Mouse (Mus musculus): ENCODE data around the gene Gm49393. TPM values are rescaled to one million over a fixed set of nuclear protein-coding genes. Genes with fewer than 3 reads are reported as not detected.

Gm49393 gene
- not detected in 2 replicates for polyA plus RNA-seq (2012; rRNA removed; ENCODE audit: low replicate concordance)

DNA sequence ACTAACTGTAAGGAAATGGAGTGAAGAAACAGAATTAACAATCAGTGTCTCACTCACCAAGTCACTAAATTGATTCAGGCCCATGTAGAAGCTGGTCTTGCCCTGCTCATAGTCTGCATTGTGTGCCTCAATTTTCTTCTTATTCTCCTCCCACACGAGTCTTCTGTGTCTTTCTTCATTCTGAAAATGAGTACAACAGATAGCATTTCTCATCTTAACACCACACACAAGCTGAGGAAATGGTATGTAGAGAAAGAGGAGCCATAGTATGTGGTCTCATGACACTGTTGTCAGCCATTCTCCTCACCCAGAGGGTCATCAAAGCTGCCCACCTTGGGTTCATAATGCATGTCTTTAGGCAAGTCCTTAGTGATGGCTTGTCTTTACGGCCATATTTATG lies at the start of gene Gm49393:
Gm49393 (minus strand) TSS at position 101 of the 400 bp plus-strand sequence.

DNA sequence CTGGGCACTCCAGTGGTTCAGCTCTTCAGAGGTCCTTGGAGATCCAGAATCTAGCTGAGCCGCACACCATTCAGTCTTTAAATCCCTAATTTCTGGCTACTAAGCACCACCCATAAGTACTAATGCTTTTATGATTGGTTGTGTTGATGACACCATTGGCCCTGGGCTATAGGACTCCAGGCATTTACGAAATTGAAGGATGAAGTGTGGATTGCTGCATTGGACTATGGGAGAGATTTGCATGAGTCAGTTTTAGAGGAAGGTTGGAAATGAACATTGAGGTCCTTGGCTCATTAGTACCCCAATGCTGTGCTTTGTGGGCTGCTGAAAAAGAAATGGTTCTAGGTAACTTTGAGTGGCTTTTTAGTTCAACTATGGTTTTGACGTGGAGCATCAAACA lies 6.5 kb upstream of the Gm49393 start, which contains the start of gene Tpbpa:
Tpbpa (minus strand) TSS at position 101 of the 400 bp plus-strand sequence.

GRCm38 (mm10) chr13:60936500-60936901 lies 1.1 kb upstream of the Gm49393 start, which contains the start of the genes Gm49391 and Ctla2a:
Gene Gm49391 (minus strand): TSS chr13:60936571.
Gene Ctla2a (minus strand): TSS chr13:60936625.

DNA sequence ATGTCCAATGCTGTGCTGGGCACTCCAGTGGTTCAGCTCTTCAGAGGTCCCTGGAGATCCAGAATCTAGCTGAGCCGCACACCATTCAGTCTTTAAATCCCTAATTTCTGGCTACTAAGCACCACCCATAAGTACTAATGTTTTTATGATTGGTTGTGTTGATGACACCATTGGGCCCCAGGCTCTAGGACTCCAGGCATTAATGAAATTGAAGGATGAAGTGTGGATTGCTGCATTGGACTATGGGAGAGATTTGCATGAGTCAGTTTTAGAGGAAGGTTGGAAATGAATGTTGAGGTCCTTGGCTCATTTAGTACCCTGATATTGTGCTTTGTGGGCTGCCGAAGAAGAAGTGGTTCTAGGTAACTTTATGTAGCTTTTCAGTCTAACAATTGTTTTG lies 30.6 kb downstream of the Gm49393 start, which contains the start of gene Tpbpb:
Tpbpb (minus strand) TSS at position 101 of the 400 bp plus-strand sequence.

DNA sequence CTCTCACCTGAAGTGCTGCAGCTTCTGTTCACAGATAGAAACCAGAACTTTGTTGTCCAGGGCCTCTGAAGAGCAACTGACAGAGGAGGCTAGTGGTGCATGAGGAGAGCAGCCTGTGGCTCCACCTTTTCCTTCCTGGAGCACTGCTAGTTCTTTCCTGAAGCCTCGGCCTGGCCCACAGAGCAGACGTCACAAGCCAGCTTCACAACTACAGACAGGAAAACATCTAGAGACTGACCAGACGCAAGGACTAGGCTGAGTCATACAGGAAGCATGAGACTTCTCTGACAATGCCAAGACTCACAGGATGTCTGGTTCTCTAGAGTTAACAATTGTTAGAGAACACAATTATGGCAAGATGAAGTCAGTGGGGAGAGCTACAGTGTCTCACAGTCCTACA lies 38.1 kb downstream of the Gm49393 start, which contains the start of gene Ctla2b:
Ctla2b (minus strand) TSS at position 120 of the 400 bp plus-strand sequence.

GRCm38 (mm10) chr13:60896794-60897193 lies 38.6 kb downstream of the Gm49393 start, which contains the start of gene Gm49392:
Gene Gm49392 (minus strand): TSS chr13:60896894.

DNA sequence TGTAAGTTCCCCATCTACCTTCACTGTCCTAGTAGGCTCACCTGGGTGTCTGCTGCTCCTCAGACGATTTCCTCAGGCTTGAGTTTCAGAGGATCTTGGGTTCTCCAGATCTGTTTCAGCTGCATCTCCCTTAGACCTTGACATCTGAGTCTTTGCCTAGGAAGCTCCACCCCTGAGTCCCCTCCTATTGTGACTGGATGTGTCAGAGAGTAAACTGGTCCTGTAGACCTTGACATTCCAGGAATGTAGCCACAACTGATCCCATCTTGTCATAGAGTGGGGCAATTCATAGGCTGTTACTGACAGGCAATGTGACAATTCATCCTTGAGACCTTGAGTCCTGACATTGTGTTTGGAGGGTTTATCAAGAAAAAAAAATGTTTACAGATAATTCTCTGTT lies 71.1 kb downstream of the Gm49393 start, which contains the start of gene 4930486L24Rik:
4930486L24Rik (minus strand) TSS at position 195 of the 400 bp plus-strand sequence.

Other genes with a start within 250 kb of the Gm49393 start
- not detected in 2 replicates for gene BC051665, start 149.2 kb downstream of the Gm49393 start, polyA plus RNA-seq (2012; rRNA removed; ENCODE audit: low replicate concordance)
- not detected in 2 replicates for gene Ctsll3, start 132.7 kb downstream of the Gm49393 start, polyA plus RNA-seq (2012; rRNA removed; ENCODE audit: low replicate concordance)
- not detected in 2 replicates for gene 4930486L24Rik, start 71.1 kb downstream of the Gm49393 start, polyA plus RNA-seq (2012; rRNA removed; ENCODE audit: low replicate concordance)
- not detected in 2 replicates for gene Gm49392, start 38.7 kb downstream of the Gm49393 start, polyA plus RNA-seq (2012; rRNA removed; ENCODE audit: low replicate concordance)
- 0.16 TPM in 1 of 2 replicates, not detected in the other for gene Ctla2b, start 38.1 kb downstream of the Gm49393 start, polyA plus RNA-seq (2012; rRNA removed; ENCODE audit: low replicate concordance)
- gene Tpbpb, start 30.7 kb downstream of the Gm49393 start, polyA plus RNA-seq (2012; rRNA removed; ENCODE audit: low replicate concordance): not detected in 2 replicates
- not detected in 2 replicates for gene Gm49391, start 981 bp upstream of the Gm49393 start, polyA plus RNA-seq (2012; rRNA removed; ENCODE audit: low replicate concordance)
- gene Ctla2a, start 1.0 kb upstream of the Gm49393 start, polyA plus RNA-seq (2012; rRNA removed; ENCODE audit: low replicate concordance): 0.17 and 0.44 TPM in 2 replicates
- not detected in 2 replicates for gene Tpbpa, start 6.4 kb upstream of the Gm49393 start, polyA plus RNA-seq (2012; rRNA removed; ENCODE audit: low replicate concordance)
- gene Ctsj, start 70.4 kb upstream of the Gm49393 start, polyA plus RNA-seq (2012; rRNA removed; ENCODE audit: low replicate concordance): not detected in 2 replicates
- not detected in 2 replicates for gene Ctsq, start 105.0 kb upstream of the Gm49393 start, polyA plus RNA-seq (2012; rRNA removed; ENCODE audit: low replicate concordance)
- not detected in 2 replicates for gene Ctsr, start 228.7 kb upstream of the Gm49393 start, polyA plus RNA-seq (2012; rRNA removed; ENCODE audit: low replicate concordance)